Mouse (Mus musculus): ENCODE results near the gene Rhbdf1. TPM values are rescaled to one million over a fixed set of nuclear protein-coding genes. Genes with fewer than 3 reads are reported as not detected.
A peak's percentile ranks its signal among the peaks of the same experiment; 100 is the strongest.

The Rhbdf1 gene
- polyA plus RNA-seq, 1 experiment from 2014 or later, result 6.5 TPM

- Histone ChIP-seq H3K27me3 (ENCODE audit: control insufficient read depth, insufficient read depth, low read depth, low read length) (no peaks in the 10 kb centered on the region), H3K36me3 (ENCODE audit: control insufficient read depth, insufficient read depth) (peaks cover 82% of the 10 kb centered on the region), H3K4me1 (ENCODE audit: control insufficient read depth, low read depth, low read length) (peaks cover 41% of the 10 kb centered on the region), H3K9me3 (replicated peaks; ENCODE audit: control insufficient read depth, low read length) (no peaks in the 10 kb centered on the region), H3K27ac (ENCODE audit: low read length) (peak overlapping the region; percentile 99; the same call in 1 of the 2 replicates), H3K9ac (ENCODE audit: low read depth, low read length) (peak overlapping the region; percentile 1; the same call in 1 of the 2 replicates), H3K4me3 (ENCODE audit: low read depth, low read length) (no peak overlapping the region), H3K4me2 (ENCODE audit: low read depth, low read length) (no peak overlapping the region)
- no peak for ATAC-seq (ENCODE audit: low read depth)
- 82% methylated on average over 2 of the region's 2 CpGs for WGBS (ENCODE audit: insufficient replicate concordance)
Observed at GRCm38 (mm10) chr11:32236132-32236531, 14.0 kb upstream of the Rhbdf1 start.

- Histone ChIP-seq H3K27me3 (ENCODE audit: control insufficient read depth, insufficient read depth, low read depth, low read length) (no peaks in the 10 kb centered on the region), H3K4me2 (ENCODE audit: low read depth, low read length) (no peak overlapping the region), H3K9me3 (replicated peaks; ENCODE audit: control insufficient read depth, low read length) (no peaks in the 10 kb centered on the region), H3K36me3 (ENCODE audit: control insufficient read depth, insufficient read depth) (peaks cover 83% of the 10 kb centered on the region), H3K4me1 (ENCODE audit: control insufficient read depth, low read depth, low read length) (peaks cover 37% of the 10 kb centered on the region), H3K9ac (ENCODE audit: low read depth, low read length) (no peak overlapping the region), H3K4me3 (ENCODE audit: low read depth, low read length) (no peak overlapping the region), H3K27ac (ENCODE audit: low read length) (0 out of 2 replicates have a peak overlapping the region, but pooled peaks have one; percentile 62)
- WGBS (ENCODE audit: insufficient replicate concordance), result 76% methylated on average over 3 of the region's 3 CpGs
- no peak for ATAC-seq (ENCODE audit: low read depth)
Observed at GRCm38 (mm10) chr11:32235646-32236045, 13.5 kb upstream of the Rhbdf1 start.

DNA sequence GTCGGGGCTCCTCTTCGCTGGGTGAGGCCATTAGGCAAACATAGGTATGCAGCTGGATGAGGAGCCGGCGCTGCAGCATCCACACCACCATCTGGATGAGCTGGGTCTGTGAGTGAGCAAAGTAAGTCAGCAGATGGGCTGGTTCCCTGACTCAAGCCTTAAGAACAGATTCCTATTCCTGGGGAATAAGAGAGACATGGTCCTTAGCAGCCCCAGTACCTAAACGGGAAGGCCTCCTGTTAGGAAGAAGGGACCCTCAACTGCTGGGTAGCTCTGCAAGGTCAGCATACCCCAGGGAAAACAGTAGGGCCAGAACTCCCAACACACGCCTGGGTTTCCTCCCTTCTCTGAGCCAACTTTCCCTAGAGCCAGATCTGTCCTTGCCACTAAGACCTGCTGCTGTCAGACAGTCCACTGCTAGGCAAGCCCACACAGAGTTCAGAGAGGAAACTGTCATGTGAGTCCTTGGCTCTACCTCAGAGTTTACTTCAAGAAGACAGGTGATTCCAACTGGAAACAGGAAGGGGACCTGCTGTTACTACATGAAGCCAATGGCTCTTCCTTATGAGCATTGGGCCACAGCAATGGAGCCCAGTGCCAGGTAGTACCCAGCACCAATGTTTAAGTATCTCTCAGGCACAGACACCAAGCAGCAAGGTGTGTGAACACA, 12.9 kb upstream of the Rhbdf1 start:
- H3K4me3 ChIP-seq (ENCODE audit: low read depth, low read length), result no peak overlapping the region
- peaks cover 34% of the 10 kb centered on the region for H3K4me1 ChIP-seq (ENCODE audit: control insufficient read depth, low read depth, low read length)
- ATAC-seq (ENCODE audit: low read depth), result no peak
- H3K36me3 ChIP-seq (ENCODE audit: control insufficient read depth, insufficient read depth), result peaks cover 88% of the 10 kb centered on the region
- H3K9ac ChIP-seq (ENCODE audit: low read depth, low read length), result no peak overlapping the region
- H3K27ac ChIP-seq (ENCODE audit: low read length), result peak overlapping the region; percentile 62
- 85% methylated on average over 6 of the region's 6 CpGs for WGBS (ENCODE audit: insufficient replicate concordance)
- H3K9me3 ChIP-seq (replicated peaks; ENCODE audit: control insufficient read depth, low read length), result no peaks in the 10 kb centered on the region
- no peak overlapping the region for H3K4me2 ChIP-seq (ENCODE audit: low read depth, low read length)
- no peaks in the 10 kb centered on the region for H3K27me3 ChIP-seq (ENCODE audit: control insufficient read depth, insufficient read depth, low read depth, low read length)

- Histone ChIP-seq H3K36me3 (ENCODE audit: control insufficient read depth, insufficient read depth) (peaks cover 85% of the 10 kb centered on the region), H3K27me3 (ENCODE audit: control insufficient read depth, insufficient read depth, low read depth, low read length) (no peaks in the 10 kb centered on the region), H3K9ac (ENCODE audit: low read depth, low read length) (no peak overlapping the region), H3K9me3 (replicated peaks; ENCODE audit: control insufficient read depth, low read length) (no peaks in the 10 kb centered on the region), H3K27ac (ENCODE audit: low read length) (no peak overlapping the region), H3K4me3 (ENCODE audit: low read depth, low read length) (no peak overlapping the region), H3K4me2 (ENCODE audit: low read depth, low read length) (no peak overlapping the region), H3K4me1 (ENCODE audit: control insufficient read depth, low read depth, low read length) (peaks cover 26% of the 10 kb centered on the region)
- no peak for ATAC-seq (ENCODE audit: low read depth)
- WGBS (ENCODE audit: insufficient replicate concordance), result 84% methylated on average over 3 of the region's 3 CpGs
Observed at GRCm38 (mm10) chr11:32233895-32234294, 11.8 kb upstream of the Rhbdf1 start.

- 87% methylated on average over 10 of the region's 10 CpGs for WGBS (ENCODE audit: insufficient replicate concordance)
- H3K4me2 ChIP-seq (ENCODE audit: low read depth, low read length), result no peak overlapping the region
- no peaks in the 10 kb centered on the region for H3K9me3 ChIP-seq (replicated peaks; ENCODE audit: control insufficient read depth, low read length)
- no peak overlapping the region for H3K4me3 ChIP-seq (ENCODE audit: low read depth, low read length)
- H3K36me3 ChIP-seq (ENCODE audit: control insufficient read depth, insufficient read depth), result peaks cover 80% of the 10 kb centered on the region
- no peak overlapping the region for H3K9ac ChIP-seq (ENCODE audit: low read depth, low read length)
- ATAC-seq (ENCODE audit: low read depth), result no peak
- H3K4me1 ChIP-seq (ENCODE audit: control insufficient read depth, low read depth, low read length), result peaks cover 16% of the 10 kb centered on the region
- no peak overlapping the region for H3K27ac ChIP-seq (ENCODE audit: low read length)
- H3K27me3 ChIP-seq (ENCODE audit: control insufficient read depth, insufficient read depth, low read depth, low read length), result no peaks in the 10 kb centered on the region
Observed at GRCm38 (mm10) chr11:32232848-32233247, 10.7 kb upstream of the Rhbdf1 start.

GRCm38 (mm10) chr11:32231125-32231524, 9.0 kb upstream of the Rhbdf1 start:
- WGBS (ENCODE audit: insufficient replicate concordance), result 73% methylated on average over 2 of the region's 2 CpGs
- H3K4me2 ChIP-seq (ENCODE audit: low read depth, low read length), result no peak overlapping the region
- peaks cover 65% of the 10 kb centered on the region for H3K36me3 ChIP-seq (ENCODE audit: control insufficient read depth, insufficient read depth)
- H3K4me3 ChIP-seq (ENCODE audit: low read depth, low read length), result no peak overlapping the region
- peaks cover 12% of the 10 kb centered on the region for H3K4me1 ChIP-seq (ENCODE audit: control insufficient read depth, low read depth, low read length)
- ATAC-seq (ENCODE audit: low read depth), result no peak
- H3K9me3 ChIP-seq (replicated peaks; ENCODE audit: control insufficient read depth, low read length), result no peaks in the 10 kb centered on the region
- H3K9ac ChIP-seq (ENCODE audit: low read depth, low read length), result no peak overlapping the region
- H3K27ac ChIP-seq (ENCODE audit: low read length), result 0 out of 2 replicates have a peak overlapping the region, but pooled peaks have one; percentile 13
- no peaks in the 10 kb centered on the region for H3K27me3 ChIP-seq (ENCODE audit: control insufficient read depth, insufficient read depth, low read depth, low read length)

DNA sequence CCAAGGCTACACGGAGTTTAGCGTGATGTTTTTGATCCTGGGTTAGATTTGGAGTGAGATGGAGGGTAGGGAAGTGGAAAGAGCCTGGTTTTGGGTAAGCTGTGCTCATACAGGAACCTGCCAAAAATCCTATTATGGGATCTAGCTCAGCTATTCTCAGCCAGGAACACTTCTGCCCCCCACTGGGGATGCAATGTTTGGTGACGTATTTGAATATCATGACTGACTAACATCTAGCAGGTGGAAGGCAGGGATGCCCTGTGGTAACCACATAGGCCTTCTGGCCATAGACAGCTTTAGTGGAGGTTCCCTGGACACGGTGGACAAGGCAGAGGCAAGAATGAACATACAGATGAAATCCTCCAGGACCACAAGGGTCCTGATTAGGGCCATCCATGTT, 8.1 kb upstream of the Rhbdf1 start:
- peaks cover 58% of the 10 kb centered on the region for H3K36me3 ChIP-seq (ENCODE audit: control insufficient read depth, insufficient read depth)
- WGBS (ENCODE audit: insufficient replicate concordance), result 75% methylated on average over 4 of the region's 4 CpGs
- H3K9me3 ChIP-seq (replicated peaks; ENCODE audit: control insufficient read depth, low read length), result no peaks in the 10 kb centered on the region
- H3K27me3 ChIP-seq (ENCODE audit: control insufficient read depth, insufficient read depth, low read depth, low read length), result peaks cover 5% of the 10 kb centered on the region
- no peak overlapping the region for H3K9ac ChIP-seq (ENCODE audit: low read depth, low read length)
- ATAC-seq (ENCODE audit: low read depth), result no peak
- H3K27ac ChIP-seq (ENCODE audit: low read length), result no peak overlapping the region
- no peak overlapping the region for H3K4me2 ChIP-seq (ENCODE audit: low read depth, low read length)
- no peak overlapping the region for H3K4me3 ChIP-seq (ENCODE audit: low read depth, low read length)
- peaks cover 18% of the 10 kb centered on the region for H3K4me1 ChIP-seq (ENCODE audit: control insufficient read depth, low read depth, low read length)

- no peak for ATAC-seq (ENCODE audit: low read depth)
Observed at GRCm38 (mm10) chr11:32228292-32228845, 6.3 kb upstream of the Rhbdf1 start.

DNA sequence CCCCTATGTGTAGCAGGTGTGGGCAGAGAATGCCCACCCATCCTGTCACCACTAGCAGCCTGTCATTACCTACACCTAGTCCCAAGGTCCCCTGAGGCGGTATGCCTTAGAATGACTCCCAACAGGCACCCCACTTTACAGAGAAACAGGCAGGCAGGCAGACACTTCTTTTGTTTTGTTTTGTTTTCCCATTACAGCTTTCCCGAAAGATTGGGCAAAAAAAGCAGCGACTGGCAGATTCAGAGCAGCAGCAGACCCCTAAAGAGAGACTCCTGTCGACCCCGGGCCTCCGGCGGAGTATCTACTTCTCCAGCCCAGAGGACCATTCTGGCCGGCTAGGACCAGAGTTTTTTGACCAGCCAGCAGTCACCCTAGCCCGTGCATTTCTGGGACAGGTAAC, 5.5 kb upstream of the Rhbdf1 start:
- peak overlapping the region; percentile 71 for H3K4me2 ChIP-seq (ENCODE audit: low read depth, low read length)
- ATAC-seq (ENCODE audit: low read depth), result no peak
- H3K4me1 ChIP-seq (ENCODE audit: control insufficient read depth, low read depth, low read length), result peaks cover 28% of the 10 kb centered on the region
- peak overlapping the region; percentile 11; the same call in 1 of the 2 replicates for H3K27ac ChIP-seq (ENCODE audit: low read length)
- H3K9me3 ChIP-seq (replicated peaks; ENCODE audit: control insufficient read depth, low read length), result no peaks in the 10 kb centered on the region
- peaks cover 32% of the 10 kb centered on the region for H3K36me3 ChIP-seq (ENCODE audit: control insufficient read depth, insufficient read depth)
- WGBS (ENCODE audit: insufficient replicate concordance), result 83% methylated on average over 9 of the region's 9 CpGs
- peak overlapping the region; percentile 78 for H3K4me3 ChIP-seq (ENCODE audit: low read depth, low read length)
- H3K27me3 ChIP-seq (ENCODE audit: control insufficient read depth, insufficient read depth, low read depth, low read length), result peaks cover 32% of the 10 kb centered on the region
- peak overlapping the region; percentile 91; the same call in 1 of the 2 replicates for H3K9ac ChIP-seq (ENCODE audit: low read depth, low read length)

More at GRCm38 (mm10) chr11:32228292-32228845, 6.3 kb upstream of the Rhbdf1 start:
- 77% methylated on average over 3 of the region's 3 CpGs for WGBS (ENCODE audit: insufficient replicate concordance)
- Histone ChIP-seq H3K9ac (ENCODE audit: low read depth, low read length) (no peak overlapping the region), H3K27me3 (ENCODE audit: control insufficient read depth, insufficient read depth, low read depth, low read length) (peaks cover 24% of the 10 kb centered on the region), H3K9me3 (replicated peaks; ENCODE audit: control insufficient read depth, low read length) (no peaks in the 10 kb centered on the region), H3K4me3 (ENCODE audit: low read depth, low read length) (no peak overlapping the region), H3K4me2 (ENCODE audit: low read depth, low read length) (no peak overlapping the region), H3K27ac (ENCODE audit: low read length) (0 out of 2 replicates have a peak overlapping the region, but pooled peaks have one; percentile 29), H3K4me1 (ENCODE audit: control insufficient read depth, low read depth, low read length) (peaks cover 28% of the 10 kb centered on the region), H3K36me3 (ENCODE audit: control insufficient read depth, insufficient read depth) (peaks cover 39% of the 10 kb centered on the region)
